Mouse (Mus musculus) testis, adult 2 months (tissue): ENCODE measurements around the gene Pdzd7.

Experiments
- CTCF ChIP-seq: fragments of 200-500 bp; IDR thresholded peaks from 2 replicates; pipeline ENCODE4 v1.5.1; 2012; ENCODE audit warnings: low read depth, mild to moderate bottlenecking, inconsistent platforms, low read length, moderate library complexity; ENCODE audit not compliant: control insufficient read depth, insufficient read depth, insufficient replicate concordance
- POLR2A ChIP-seq: fragments of 200-500 bp; IDR thresholded peaks from 2 replicates; pipeline ENCODE4 v1.6.1; 2012; ENCODE audit warnings: low read depth, mild to moderate bottlenecking, inconsistent platforms, low read length, moderate library complexity; ENCODE audit not compliant: control insufficient read depth

- TF ChIP-seq CTCF (no peak), POLR2A (no peak)
These were observed 32.5 kb upstream of the Pdzd7 start for GRCm38 (mm10) chr19:45077742-45078645.
